Mouse (Mus musculus) forebrain, embryonic 14.5 days (tissue): ENCODE data around the gene Mrpl1. TPM values are rescaled to one million over a fixed set of nuclear protein-coding genes. Genes with fewer than 3 reads are reported as not detected.

Source experiments
- ATAC-seq: fragments of 200-750 bp; cut with Nextera tagmentation; 2 replicates; pipeline ENCODE4 v1.8.0; 2017; ENCODE audit warnings: mild to moderate bottlenecking, moderate library complexity
- DNase-seq: peaks from one replicate; pipeline ENCODE4 v3.0.0-alpha.2; 2015; ENCODE audit warnings: low spot score
- H3K27ac ChIP-seq: fragments of 300-500 bp; sonication (generic); 2 replicates; pipeline ENCODE4 v1.5.1; 2014; ENCODE audit warnings: low read depth, mild to moderate bottlenecking, control low read depth, low read length, moderate library complexity
- H3K27me3 ChIP-seq: fragments of 300-500 bp; sonication (generic); replicated peaks from 2 replicates; pipeline ENCODE4 v1.6.1; 2014; ENCODE audit warnings: low read length, control low read depth, mixed read lengths; ENCODE audit not compliant: control insufficient read depth, insufficient read depth
- H3K36me3 ChIP-seq: fragments of 300-500 bp; sonication (generic); 2 replicates; pipeline ENCODE4 v1.6.1; 2014; ENCODE audit warnings: low read length, control low read depth; ENCODE audit not compliant: control insufficient read depth, insufficient read depth
- H3K4me1 ChIP-seq: fragments of 300-500 bp; sonication (generic); 2 replicates; pipeline ENCODE4 v1.6.1; 2014; ENCODE audit warnings: antibody characterized with exemption, low read length, control low read depth; ENCODE audit not compliant: control insufficient read depth, insufficient read depth
- H3K4me2 ChIP-seq: fragments of 300-500 bp; sonication (generic); 2 replicates; pipeline ENCODE4 v1.6.1; 2014; ENCODE audit warnings: mild to moderate bottlenecking, control low read depth, low read length
- H3K4me3 ChIP-seq: fragments of 300-500 bp; sonication (generic); 2 replicates; pipeline ENCODE4 v1.5.1; 2014; ENCODE audit warnings: low read depth, low read length, control low read depth
- H3K9ac ChIP-seq: fragments of 300-500 bp; sonication (generic); 2 replicates; pipeline ENCODE4 v1.6.1; 2014; ENCODE audit warnings: mild to moderate bottlenecking, low read length, control low read depth, moderate library complexity
- H3K9me3 ChIP-seq: fragments of 300-500 bp; sonication (generic); replicated peaks from 2 replicates; pipeline ENCODE4 v1.6.1; 2016; ENCODE audit warnings: low read length, control low read depth, mixed read lengths; ENCODE audit not compliant: control insufficient read depth
- WGBS: fragments of 180-500 bp; shearing (Covaris S2); extraction: QIAGEN DNeasy Blood & Tissue Kit; methylation state at CpG from one replicate; pipeline ENCODE4 v1.1.7; 2014; 5-methylcytosine and 5-hydroxymethylcytosine counted together
- polyA plus RNA-seq: library from polyadenylated mRNA; unstranded; fragments of >200 nt; fragmentation: Nextera tagmentation; extraction: Ambion mirVana; gene quantifications from 2 replicates; pipeline ENCODE4 v1.2.1, GENCODE M21; 2014

The Mrpl1 gene
- polyA plus RNA-seq, 1 experiment from 2014 or later, result 16.8 TPM

- H3K9ac ChIP-seq, result no peak overlapping the region
- ATAC-seq (no peak), DNase-seq (no peak)
- H3K4me3 ChIP-seq, result no peak overlapping the region
- H3K4me1 ChIP-seq, result no peaks in the 10 kb centered on the region
- peaks cover 6% of the 10 kb centered on the region; the same call in 1 of the 2 replicates for H3K36me3 ChIP-seq
- no peak overlapping the region for H3K4me2 ChIP-seq
- no peaks in the 10 kb centered on the region for H3K27me3 ChIP-seq
- H3K9me3 ChIP-seq, result no peaks in the 10 kb centered on the region
- 97% methylated on average over 1 of the region's 1 CpGs for WGBS
- H3K27ac ChIP-seq, result no peak overlapping the region
These were observed 12.0 kb downstream of the Mrpl1 start for GRCm38 (mm10) chr5:96221298-96221697.

- Histone ChIP-seq H3K36me3 (peaks cover 11% of the 10 kb centered on the region; the same call in 1 of the 2 replicates), H3K4me1 (no peaks in the 10 kb centered on the region), H3K27me3 (no peaks in the 10 kb centered on the region), H3K9me3 (no peaks in the 10 kb centered on the region), H3K27ac (no peak overlapping the region), H3K4me2 (no peak overlapping the region), H3K9ac (no peak overlapping the region), H3K4me3 (no peak overlapping the region)
- DNase-seq (peak; percentile 4), ATAC-seq (no peak)
- 78% methylated on average over 5 of the region's 5 CpGs for WGBS
These were observed 12.7 kb downstream of the Mrpl1 start for GRCm38 (mm10) chr5:96221812-96222585.

GRCm38 (mm10) chr5:96222964-96223363 is 13.7 kb downstream of the Mrpl1 start:
- H3K4me3 ChIP-seq, result no peak overlapping the region
- no peak overlapping the region for H3K4me2 ChIP-seq
- H3K36me3 ChIP-seq, result peaks cover 11% of the 10 kb centered on the region; the same call in 1 of the 2 replicates
- no peaks in the 10 kb centered on the region for H3K9me3 ChIP-seq
- WGBS, result 98% methylated on average over 3 of the region's 3 CpGs
- DNase-seq (no peak), ATAC-seq (no peak)
- H3K9ac ChIP-seq, result no peak overlapping the region
- H3K27ac ChIP-seq, result no peak overlapping the region
- no peaks in the 10 kb centered on the region for H3K27me3 ChIP-seq
- H3K4me1 ChIP-seq, result no peaks in the 10 kb centered on the region

GRCm38 (mm10) chr5:96226490-96226889 is 17.2 kb downstream of the Mrpl1 start:
- H3K27ac ChIP-seq, result no peak overlapping the region
- peaks cover 16% of the 10 kb centered on the region; the same call in 1 of the 2 replicates for H3K36me3 ChIP-seq
- no peaks in the 10 kb centered on the region for H3K4me1 ChIP-seq
- H3K9ac ChIP-seq, result no peak overlapping the region
- ATAC-seq (no peak), DNase-seq (no peak)
- no peak overlapping the region for H3K4me3 ChIP-seq
- H3K4me2 ChIP-seq, result no peak overlapping the region
- H3K27me3 ChIP-seq, result no peaks in the 10 kb centered on the region
- no peaks in the 10 kb centered on the region for H3K9me3 ChIP-seq
- 92% methylated on average over 8 of the region's 8 CpGs for WGBS

- DNase-seq (no peak), ATAC-seq (no peak)
- WGBS, result 96% methylated on average over 2 of the region's 2 CpGs
- Histone ChIP-seq H3K4me3 (no peak overlapping the region), H3K4me2 (no peak overlapping the region), H3K4me1 (no peaks in the 10 kb centered on the region), H3K9me3 (no peaks in the 10 kb centered on the region), H3K9ac (no peak overlapping the region), H3K27me3 (no peaks in the 10 kb centered on the region), H3K27ac (no peak overlapping the region), H3K36me3 (peaks cover 18% of the 10 kb centered on the region; the same call in 1 of the 2 replicates)
These were observed 19.7 kb downstream of the Mrpl1 start for GRCm38 (mm10) chr5:96228967-96229366.

GRCm38 (mm10) chr5:96238797-96239196 is 29.5 kb downstream of the Mrpl1 start:
- no peaks in the 10 kb centered on the region for H3K27me3 ChIP-seq
- H3K36me3 ChIP-seq, result peaks cover 15% of the 10 kb centered on the region; the same call in 1 of the 2 replicates
- WGBS, result 93% methylated on average over 5 of the region's 5 CpGs
- H3K9me3 ChIP-seq, result no peaks in the 10 kb centered on the region
- H3K4me2 ChIP-seq, result no peak overlapping the region
- no peak overlapping the region for H3K27ac ChIP-seq
- H3K4me3 ChIP-seq, result no peak overlapping the region
- DNase-seq (no peak), ATAC-seq (no peak)
- H3K9ac ChIP-seq, result no peak overlapping the region
- H3K4me1 ChIP-seq, result no peaks in the 10 kb centered on the region

GRCm38 (mm10) chr5:96240856-96241255 is 31.6 kb downstream of the Mrpl1 start:
- Histone ChIP-seq H3K4me1 (no peaks in the 10 kb centered on the region), H3K27ac (no peak overlapping the region), H3K9ac (no peak overlapping the region), H3K4me3 (no peak overlapping the region), H3K36me3 (peaks cover 14% of the 10 kb centered on the region; the same call in 1 of the 2 replicates), H3K27me3 (no peaks in the 10 kb centered on the region), H3K4me2 (no peak overlapping the region), H3K9me3 (no peaks in the 10 kb centered on the region)
- 76% methylated on average over 1 of the region's 1 CpGs for WGBS
- DNase-seq, result no peak
- ATAC-seq, result no peak

GRCm38 (mm10) chr5:96244511-96244910 is 35.2 kb downstream of the Mrpl1 start:
- Histone ChIP-seq H3K4me2 (no peak overlapping the region), H3K9ac (no peak overlapping the region), H3K9me3 (no peaks in the 10 kb centered on the region), H3K36me3 (0 out of 2 replicates have a peak, but pooled peaks cover 6% of the 10 kb centered on the region), H3K4me1 (no peaks in the 10 kb centered on the region), H3K4me3 (no peak overlapping the region), H3K27me3 (no peaks in the 10 kb centered on the region), H3K27ac (no peak overlapping the region)
- DNase-seq (no peak), ATAC-seq (no peak)
- 91% methylated on average over 1 of the region's 1 CpGs for WGBS

GRCm38 (mm10) chr5:96253995-96254394 is 44.7 kb downstream of the Mrpl1 start:
- no peaks in the 10 kb centered on the region for H3K27me3 ChIP-seq
- no peak overlapping the region for H3K9ac ChIP-seq
- H3K27ac ChIP-seq, result no peak overlapping the region
- ATAC-seq (no peak), DNase-seq (no peak)
- 89% methylated on average over 2 of the region's 2 CpGs for WGBS
- H3K4me1 ChIP-seq, result no peaks in the 10 kb centered on the region
- no peaks in the 10 kb centered on the region for H3K9me3 ChIP-seq
- no peak overlapping the region for H3K4me3 ChIP-seq
- 0 out of 2 replicates have a peak, but pooled peaks cover 4% of the 10 kb centered on the region for H3K36me3 ChIP-seq
- no peak overlapping the region for H3K4me2 ChIP-seq
